Mouse (Mus musculus): ENCODE measurements around the gene Immp2l. TPM values are rescaled to one million over a fixed set of nuclear protein-coding genes. Genes with fewer than 3 reads are reported as not detected.

Immp2l gene
- polyA plus RNA-seq, 1 experiment: 9.6 TPM

DNA sequence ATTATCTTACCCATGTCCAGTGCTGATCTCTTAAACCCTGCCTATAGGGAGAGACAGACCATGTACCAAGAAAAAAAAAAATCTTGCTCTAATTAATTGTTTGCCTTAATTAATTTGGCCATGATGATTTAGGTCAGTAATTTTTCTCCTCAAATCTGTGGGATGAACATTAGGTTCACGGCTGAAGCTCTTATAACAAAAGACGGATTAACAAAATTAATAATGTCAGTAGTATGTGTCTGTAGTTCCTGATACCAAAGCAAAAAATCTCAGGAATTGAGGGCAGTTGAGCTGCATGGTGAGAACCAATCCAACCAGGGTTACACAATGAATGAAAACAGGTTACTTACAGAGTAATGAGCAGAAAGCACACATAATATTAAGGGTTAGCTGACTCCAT lies 29.0 kb upstream of the Immp2l start:
- Histone ChIP-seq H3K4me2 (ENCODE audit: low read depth) (no peak overlapping the region), H3ac (ENCODE audit: control insufficient read depth, insufficient read length) (no peak overlapping the region), H3K79me2 (ENCODE audit: control insufficient read depth, insufficient read depth) (no peaks in the 10 kb centered on the region), H3K4me3 (no peak overlapping the region), H3K27me3 (ENCODE audit: control insufficient read depth, insufficient read depth, insufficient read length) (no peaks in the 10 kb centered on the region), H3K36me3 (ENCODE audit: control insufficient read depth, insufficient read depth) (no peaks in the 10 kb centered on the region)
- TF ChIP-seq POLR2AphosphoS2 (IDR thresholded peaks at IDR 0.05; ENCODE audit: insufficient read length, low read depth) (no peak), E2F4 (IDR thresholded peaks at IDR 0.05; ENCODE audit: insufficient read depth) (no peak), POLR2A (IDR thresholded peaks at IDR 0.05; ENCODE audit: insufficient read length, low read depth) (no peak), MYOG (IDR thresholded peaks at IDR 0.05; ENCODE audit: control insufficient read depth in 1 of 3, insufficient read depth in 1 of 3, insufficient read length in 2 of 3, low read depth in 2 of 3) (no peak), SRF (IDR thresholded peaks at IDR 0.05; ENCODE audit: control insufficient read depth, insufficient read length, low read depth) (no peak), USF1 (IDR thresholded peaks at IDR 0.05; ENCODE audit: low read depth) (no peak), REST (IDR thresholded peaks at IDR 0.05; ENCODE audit: insufficient read depth, insufficient read length) (no peak), MYOD1 (IDR thresholded peaks at IDR 0.05; ENCODE audit: control insufficient read depth in 1 of 3, insufficient read length in 2 of 3, low read depth in 2 of 3) (no peak), CEBPB (IDR thresholded peaks at IDR 0.05; ENCODE audit: insufficient read depth, poor library complexity, severe bottlenecking) (no peak), TCF3 (IDR thresholded peaks at IDR 0.05; ENCODE audit: insufficient read length, low read depth) (no peak), TCF12 (IDR thresholded peaks at IDR 0.05; ENCODE audit: insufficient read depth, poor library complexity, severe bottlenecking) (no peak), MAX (IDR thresholded peaks at IDR 0.05; ENCODE audit: low read depth) (no peak)

DNA sequence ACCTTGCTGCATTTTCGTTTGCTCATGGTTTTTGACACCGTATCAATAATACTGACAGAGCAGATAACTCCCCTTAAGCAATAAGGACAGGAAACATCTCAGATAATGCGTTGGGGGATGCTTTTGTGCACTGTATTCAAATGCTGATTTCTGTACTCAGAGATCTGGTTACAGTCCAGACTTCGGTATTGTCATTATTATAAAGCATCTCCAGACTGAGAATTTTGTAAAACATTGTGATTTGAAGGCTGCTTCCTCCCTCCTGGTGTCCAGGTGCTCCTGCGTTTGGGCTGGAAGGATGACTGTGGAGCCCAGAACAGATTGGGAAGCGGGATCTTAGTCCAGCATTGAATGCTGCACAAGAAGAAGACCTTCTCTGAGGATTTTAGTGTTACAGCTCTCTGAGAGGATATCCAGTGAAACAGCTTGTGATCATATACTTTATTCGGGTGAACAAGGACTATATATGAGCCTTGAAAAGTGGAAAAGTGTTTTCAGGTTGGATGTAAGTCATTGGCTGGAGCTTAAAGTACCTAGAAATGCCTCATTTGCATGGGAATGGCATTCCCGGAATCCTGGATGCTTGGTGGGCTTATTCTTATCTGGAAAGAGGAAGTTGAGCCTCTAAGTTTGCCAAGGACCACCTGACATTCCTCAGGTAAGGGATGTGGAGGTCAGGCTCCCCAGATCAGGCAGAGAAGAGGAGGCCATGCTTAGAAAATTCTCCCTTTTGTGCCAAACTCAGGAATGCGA lies 28.1 kb upstream of the Immp2l start:
- H3ac ChIP-seq (ENCODE audit: control insufficient read depth, insufficient read length): no peak overlapping the region
- H3K4me2 ChIP-seq (ENCODE audit: low read depth): no peak overlapping the region
- no peaks in the 10 kb centered on the region for H3K27me3 ChIP-seq (ENCODE audit: control insufficient read depth, insufficient read depth, insufficient read length)
- no peak overlapping the region for H3K4me3 ChIP-seq
- TF ChIP-seq MAX (IDR thresholded peaks at IDR 0.05; ENCODE audit: low read depth) (no peak), MYOD1 (IDR thresholded peaks at IDR 0.05; ENCODE audit: control insufficient read depth in 1 of 3, insufficient read length in 2 of 3, low read depth in 2 of 3) (no peak), REST (IDR thresholded peaks at IDR 0.05; ENCODE audit: insufficient read depth, insufficient read length) (no peak), CEBPB (IDR thresholded peaks at IDR 0.05; ENCODE audit: insufficient read depth, poor library complexity, severe bottlenecking) (no peak), TCF12 (IDR thresholded peaks at IDR 0.05; ENCODE audit: insufficient read depth, poor library complexity, severe bottlenecking) (no peak), SRF (IDR thresholded peaks at IDR 0.05; ENCODE audit: control insufficient read depth, insufficient read length, low read depth) (no peak), USF1 (IDR thresholded peaks at IDR 0.05; ENCODE audit: low read depth) (no peak), POLR2AphosphoS2 (IDR thresholded peaks at IDR 0.05; ENCODE audit: insufficient read length, low read depth) (no peak), TCF3 (IDR thresholded peaks at IDR 0.05; ENCODE audit: insufficient read length, low read depth) (no peak), MYOG (IDR thresholded peaks at IDR 0.05; ENCODE audit: control insufficient read depth in 1 of 3, insufficient read depth in 1 of 3, insufficient read length in 2 of 3, low read depth in 2 of 3) (no peak), E2F4 (IDR thresholded peaks at IDR 0.05; ENCODE audit: insufficient read depth) (no peak), POLR2A (IDR thresholded peaks at IDR 0.05; ENCODE audit: insufficient read length, low read depth) (no peak)
- no peaks in the 10 kb centered on the region for H3K79me2 ChIP-seq (ENCODE audit: control insufficient read depth, insufficient read depth)
- no peaks in the 10 kb centered on the region for H3K36me3 ChIP-seq (ENCODE audit: control insufficient read depth, insufficient read depth)

DNA sequence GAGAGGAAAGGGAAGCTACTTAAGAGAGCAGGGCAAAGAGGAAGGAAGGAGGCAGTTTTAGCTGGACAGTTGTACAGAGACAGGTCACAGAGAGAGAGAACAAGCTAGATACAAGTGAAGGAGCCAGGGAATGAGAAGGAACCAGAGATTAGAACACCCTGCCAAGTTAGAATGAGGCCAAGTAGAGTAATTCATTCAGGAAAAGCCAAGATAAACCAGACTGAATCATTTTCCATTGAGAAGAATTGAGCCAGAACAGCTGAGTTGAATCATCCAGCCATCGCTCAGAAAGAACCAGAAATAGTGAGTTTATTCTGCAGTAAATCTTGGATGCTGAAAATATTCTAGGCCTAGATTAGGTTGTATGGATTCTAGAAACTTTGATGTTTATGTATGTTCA lies 1.4 kb upstream of the Immp2l start:
- Histone ChIP-seq H3K4me3 (no peak overlapping the region), H3K27me3 (ENCODE audit: control insufficient read depth, insufficient read depth, insufficient read length) (no peaks in the 10 kb centered on the region), H3K4me2 (ENCODE audit: low read depth) (no peak overlapping the region), H3ac (ENCODE audit: control insufficient read depth, insufficient read length) (no peak overlapping the region), H3K36me3 (ENCODE audit: control insufficient read depth, insufficient read depth) (no peaks in the 10 kb centered on the region), H3K79me2 (ENCODE audit: control insufficient read depth, insufficient read depth) (no peaks in the 10 kb centered on the region)
- TF ChIP-seq USF1 (IDR thresholded peaks at IDR 0.05; ENCODE audit: low read depth) (no peak), MAX (IDR thresholded peaks at IDR 0.05; ENCODE audit: low read depth) (no peak), TCF12 (IDR thresholded peaks at IDR 0.05; ENCODE audit: insufficient read depth, poor library complexity, severe bottlenecking) (no peak), POLR2A (IDR thresholded peaks at IDR 0.05; ENCODE audit: insufficient read length, low read depth) (no peak), SRF (IDR thresholded peaks at IDR 0.05; ENCODE audit: control insufficient read depth, insufficient read length, low read depth) (no peak), E2F4 (IDR thresholded peaks at IDR 0.05; ENCODE audit: insufficient read depth) (no peak), TCF3 (IDR thresholded peaks at IDR 0.05; ENCODE audit: insufficient read length, low read depth) (no peak), REST (IDR thresholded peaks at IDR 0.05; ENCODE audit: insufficient read depth, insufficient read length) (no peak), MYOG (IDR thresholded peaks at IDR 0.05; ENCODE audit: control insufficient read depth in 1 of 3, insufficient read depth in 1 of 3, insufficient read length in 2 of 3, low read depth in 2 of 3) (no peak), CEBPB (IDR thresholded peaks at IDR 0.05; ENCODE audit: insufficient read depth, poor library complexity, severe bottlenecking) (no peak), MYOD1 (IDR thresholded peaks at IDR 0.05; ENCODE audit: control insufficient read depth in 1 of 3, insufficient read length in 2 of 3, low read depth in 2 of 3) (no peak), POLR2AphosphoS2 (IDR thresholded peaks at IDR 0.05; ENCODE audit: insufficient read length, low read depth) (no peak)

DNA sequence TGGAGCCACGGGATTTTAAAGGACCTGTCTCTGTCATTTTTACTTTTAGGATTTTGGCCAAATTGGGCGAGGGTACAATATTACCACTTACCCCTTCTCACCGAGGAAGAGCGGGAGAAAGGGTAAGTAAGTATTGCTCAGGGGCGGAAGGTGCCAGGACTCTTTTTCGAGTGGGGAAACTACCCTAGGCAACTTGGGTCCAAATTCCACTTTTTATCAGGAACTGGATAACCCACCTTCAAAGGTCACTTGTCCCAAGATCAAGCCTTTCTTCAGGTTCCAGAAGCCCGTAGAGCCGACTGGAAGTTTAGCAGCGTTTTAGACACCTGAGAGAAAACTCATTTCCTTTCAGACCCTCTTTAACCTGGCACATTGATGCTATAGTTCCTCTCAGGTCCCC lies 622 bp downstream of the Immp2l start:
- Histone ChIP-seq H3K4me2 (ENCODE audit: low read depth) (peak overlapping the region; percentile 88), H3ac (ENCODE audit: control insufficient read depth, insufficient read length) (peak overlapping the region; percentile 5), H3K27me3 (ENCODE audit: control insufficient read depth, insufficient read depth, insufficient read length) (no peaks in the 10 kb centered on the region), H3K36me3 (ENCODE audit: control insufficient read depth, insufficient read depth) (no peaks in the 10 kb centered on the region), H3K4me3 (peak overlapping the region; percentile 41), H3K79me2 (ENCODE audit: control insufficient read depth, insufficient read depth) (no peaks in the 10 kb centered on the region)
- TF ChIP-seq USF1 (IDR thresholded peaks at IDR 0.05; ENCODE audit: low read depth): no peak
- no peak for TF ChIP-seq TCF3 (IDR thresholded peaks at IDR 0.05; ENCODE audit: insufficient read length, low read depth)
- no peak for TF ChIP-seq REST (IDR thresholded peaks at IDR 0.05; ENCODE audit: insufficient read depth, insufficient read length)
- TF ChIP-seq CEBPB (IDR thresholded peaks at IDR 0.05; ENCODE audit: insufficient read depth, poor library complexity, severe bottlenecking): no peak
- TF ChIP-seq TCF12 (IDR thresholded peaks at IDR 0.05; ENCODE audit: insufficient read depth, poor library complexity, severe bottlenecking): no peak
- TF ChIP-seq POLR2AphosphoS2 (IDR thresholded peaks at IDR 0.05; ENCODE audit: insufficient read length, low read depth): no peak
- TF ChIP-seq MYOD1 (IDR thresholded peaks at IDR 0.05; ENCODE audit: control insufficient read depth in 1 of 3, insufficient read length in 2 of 3, low read depth in 2 of 3): no peak
- no peak for TF ChIP-seq MYOG (IDR thresholded peaks at IDR 0.05; ENCODE audit: control insufficient read depth in 1 of 3, insufficient read depth in 1 of 3, insufficient read length in 2 of 3, low read depth in 2 of 3)
- TF ChIP-seq POLR2A (IDR thresholded peaks at IDR 0.05; ENCODE audit: insufficient read length, low read depth): no peak
- no peak for TF ChIP-seq SRF (IDR thresholded peaks at IDR 0.05; ENCODE audit: control insufficient read depth, insufficient read length, low read depth)
- TF ChIP-seq E2F4 (IDR thresholded peaks at IDR 0.05; ENCODE audit: insufficient read depth): no peak
- no peak for TF ChIP-seq MAX (IDR thresholded peaks at IDR 0.05; ENCODE audit: low read depth)

Measured in myocyte (in vitro differentiated cells).